Mouse (Mus musculus) midbrain, embryonic 11.5 days (tissue): ENCODE measurements around the gene Cadm2. TPM values are rescaled to one million over a fixed set of nuclear protein-coding genes. Genes with fewer than 3 reads are reported as not detected.
A peak's percentile ranks its signal among the peaks of the same experiment; 100 is the strongest.

Source experiments
- ATAC-seq: fragments of 200-750 bp; cut with Nextera tagmentation; 2 replicates; pipeline ENCODE4 v1.8.0; 2017; ENCODE audit warnings: moderate TSS enrichment, moderate library complexity; ENCODE audit not compliant: low FRiP score
- DNase-seq: peaks from one replicate; pipeline ENCODE4 v3.0.0; 2015; ENCODE audit warnings: low spot score; ENCODE audit errors: missing footprints
- H3K27ac ChIP-seq: fragments of 300-500 bp; sonication (generic); 2 replicates; pipeline ENCODE4 v1.5.1; 2014; ENCODE audit warnings: low read depth, low read length
- H3K27me3 ChIP-seq: fragments of 300-500 bp; sonication (generic); 2 replicates; pipeline ENCODE4 v1.6.1; 2014; ENCODE audit warnings: mild to moderate bottlenecking, low read length, moderate library complexity, mixed read lengths; ENCODE audit not compliant: control insufficient read depth, insufficient read depth
- H3K36me3 ChIP-seq: fragments of 300-500 bp; sonication (generic); 2 replicates; pipeline ENCODE4 v1.6.1; 2014; ENCODE audit warnings: mild to moderate bottlenecking, low read length, moderate library complexity, mixed read lengths; ENCODE audit not compliant: control insufficient read depth, insufficient read depth
- H3K4me1 ChIP-seq: fragments of 300-500 bp; sonication (generic); 2 replicates; pipeline ENCODE4 v1.6.1; 2014; ENCODE audit warnings: low read length; ENCODE audit not compliant: control insufficient read depth, insufficient read depth
- H3K4me2 ChIP-seq: fragments of 300-500 bp; sonication (generic); 2 replicates; pipeline ENCODE4 v1.6.1; 2014; ENCODE audit warnings: mild to moderate bottlenecking, moderate library complexity
- H3K4me3 ChIP-seq: fragments of 300-500 bp; sonication (generic); 2 replicates; pipeline ENCODE4 v1.5.1; 2014; ENCODE audit warnings: low read depth, low read length
- H3K9ac ChIP-seq: fragments of 300-500 bp; sonication (generic); 2 replicates; pipeline ENCODE4 v1.6.1; 2014; ENCODE audit warnings: low read length
- H3K9me3 ChIP-seq: fragments of 300-500 bp; sonication (generic); 2 replicates; pipeline ENCODE4 v1.6.1; 2016; ENCODE audit warnings: low read length; ENCODE audit not compliant: control insufficient read depth
- WGBS: fragments of 180-500 bp; shearing (Covaris S2); extraction: QIAGEN DNeasy Blood & Tissue Kit; methylation state at CpG from one replicate; pipeline ENCODE4 v1.1.7; 2014; 5-methylcytosine and 5-hydroxymethylcytosine counted together
- polyA plus RNA-seq: library from polyadenylated mRNA; unstranded; fragments of >200 nt; fragmentation: Nextera tagmentation; extraction: Ambion mirVana; gene quantifications from 2 replicates; pipeline ENCODE4 v1.2.1, GENCODE M21; 2014

Cadm2 gene
- polyA plus RNA-seq, 1 experiment from 2014 or later, result 2.0 TPM

DNA sequence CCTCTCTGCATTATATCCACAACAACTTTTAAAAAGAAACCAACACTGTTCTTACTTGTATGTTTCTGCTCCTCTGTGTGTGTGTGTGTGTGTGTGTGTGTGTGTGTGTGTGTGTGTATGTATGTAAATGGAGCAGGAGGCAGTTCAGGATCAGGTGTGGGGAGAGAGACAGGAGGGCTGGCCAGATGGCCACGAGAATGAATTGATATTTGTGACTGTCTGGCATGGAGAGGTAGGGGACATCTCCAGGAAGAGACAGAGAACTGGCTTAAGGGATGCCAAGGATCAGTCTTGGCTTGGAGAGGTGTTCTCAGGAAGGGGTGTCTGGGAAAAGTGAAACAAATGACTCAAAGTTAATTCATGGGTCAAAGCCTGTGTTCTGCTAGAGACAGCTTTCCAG, 552.2 kb downstream of the Cadm2 start:
- no peaks in the 10 kb centered on the region for H3K36me3 ChIP-seq
- no peak overlapping the region for H3K27ac ChIP-seq
- H3K9ac ChIP-seq, result no peak overlapping the region
- WGBS, result 50% methylated on average over 1 of the region's 1 CpGs
- H3K9me3 ChIP-seq, result no peaks in the 10 kb centered on the region
- H3K27me3 ChIP-seq, result no peaks in the 10 kb centered on the region
- H3K4me1 ChIP-seq, result no peaks in the 10 kb centered on the region
- H3K4me2 ChIP-seq, result no peak overlapping the region
- DNase-seq (no peak), ATAC-seq (no peak)
- no peak overlapping the region for H3K4me3 ChIP-seq

DNA sequence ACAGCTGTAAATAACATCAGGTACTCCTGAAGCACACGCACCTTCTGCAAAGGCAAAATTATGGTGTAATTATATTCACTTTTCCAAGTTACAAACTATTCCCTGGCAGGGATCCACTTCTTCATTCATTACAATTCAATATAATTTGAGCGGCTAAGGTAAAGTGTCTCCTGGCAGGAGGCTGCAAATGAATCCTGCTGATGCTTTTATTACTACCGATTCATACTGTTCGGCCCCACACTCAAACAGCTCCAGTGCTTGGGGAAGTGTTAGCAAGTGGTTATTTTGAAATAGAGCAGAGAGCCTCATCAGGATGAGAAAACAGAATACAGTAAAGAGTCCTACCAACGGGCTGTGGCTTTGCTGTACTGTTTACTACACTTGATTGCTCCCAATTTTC, 589.8 kb downstream of the Cadm2 start:
- DNase-seq (no peak), ATAC-seq (no peak)
- Histone ChIP-seq H3K27me3 (no peaks in the 10 kb centered on the region), H3K27ac (no peak overlapping the region), H3K4me2 (no peak overlapping the region), H3K9me3 (no peaks in the 10 kb centered on the region), H3K4me1 (no peaks in the 10 kb centered on the region), H3K36me3 (no peaks in the 10 kb centered on the region), H3K9ac (no peak overlapping the region), H3K4me3 (no peak overlapping the region)
- 90% methylated on average over 5 of the region's 5 CpGs for WGBS

DNA sequence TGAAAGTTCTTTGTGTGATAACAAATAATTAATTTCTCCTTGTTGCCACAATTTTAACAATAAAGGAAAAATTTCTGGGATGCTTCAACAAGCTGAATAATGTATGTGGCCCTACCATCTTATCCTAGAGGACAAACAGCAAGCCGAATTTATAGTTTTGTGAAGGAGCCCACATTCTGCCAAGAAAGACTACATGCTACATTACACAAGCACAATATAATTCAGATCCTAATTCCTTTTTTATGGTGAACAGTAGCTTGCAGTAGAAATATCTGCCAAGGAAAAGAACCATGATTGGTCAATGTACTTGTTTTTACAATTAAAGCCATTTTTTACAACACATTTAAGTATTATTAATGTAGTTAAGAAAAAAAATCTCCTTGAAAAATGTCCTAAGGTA, 600.9 kb downstream of the Cadm2 start:
- Histone ChIP-seq H3K27me3 (no peaks in the 10 kb centered on the region), H3K9ac (no peak overlapping the region), H3K4me1 (no peaks in the 10 kb centered on the region), H3K4me3 (no peak overlapping the region), H3K4me2 (no peak overlapping the region), H3K9me3 (no peaks in the 10 kb centered on the region), H3K27ac (no peak overlapping the region), H3K36me3 (no peaks in the 10 kb centered on the region)
- no peak for ATAC-seq
- WGBS, result 88% methylated on average over 1 of the region's 1 CpGs
- no peak for DNase-seq

DNA sequence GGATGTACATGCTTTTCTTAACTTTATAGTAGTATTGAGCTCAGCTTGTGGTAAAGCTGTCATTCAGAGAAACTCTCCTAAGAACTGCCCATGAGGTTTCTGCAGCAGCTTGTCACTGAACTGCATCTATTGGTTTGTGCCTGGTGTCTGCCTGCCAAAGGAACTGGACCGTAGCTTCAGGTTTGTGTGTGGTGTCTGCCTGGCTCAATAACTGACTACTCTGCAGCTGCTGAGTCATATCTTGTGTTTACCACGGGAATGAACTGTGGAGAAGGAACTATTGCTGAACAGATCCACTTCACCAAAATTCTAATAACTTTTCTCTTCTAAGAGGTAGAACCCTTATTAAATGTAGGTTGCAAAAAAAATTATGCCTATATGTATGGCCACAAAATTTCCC, 603.0 kb downstream of the Cadm2 start:
- Histone ChIP-seq H3K4me3 (no peak overlapping the region), H3K27ac (no peak overlapping the region), H3K9ac (no peak overlapping the region), H3K27me3 (no peaks in the 10 kb centered on the region), H3K9me3 (no peaks in the 10 kb centered on the region), H3K4me2 (no peak overlapping the region), H3K36me3 (no peaks in the 10 kb centered on the region), H3K4me1 (no peaks in the 10 kb centered on the region)
- no peak for ATAC-seq
- no peak for DNase-seq
- 81% methylated on average over 2 of the region's 2 CpGs for WGBS

DNA sequence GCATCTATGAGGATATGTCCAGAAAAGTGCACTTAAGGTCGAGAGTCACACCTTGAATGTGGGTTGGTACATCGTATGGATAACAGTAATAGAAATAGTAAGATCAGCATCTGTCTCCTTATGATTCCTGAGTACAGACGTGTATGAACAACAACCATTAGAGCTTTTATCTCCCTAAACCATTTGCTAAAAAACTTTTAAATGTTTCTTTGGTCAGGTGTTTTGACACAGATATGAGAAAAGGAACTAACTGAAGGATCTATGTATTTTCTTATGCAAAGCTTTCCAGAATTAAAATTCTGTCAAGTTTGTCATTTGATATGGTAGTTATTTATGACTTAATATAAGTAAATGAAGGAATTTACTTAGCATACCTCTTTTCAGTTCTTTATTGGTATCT, 617.5 kb downstream of the Cadm2 start:
- no peak overlapping the region for H3K4me2 ChIP-seq
- H3K36me3 ChIP-seq, result no peaks in the 10 kb centered on the region
- no peaks in the 10 kb centered on the region for H3K27me3 ChIP-seq
- H3K4me3 ChIP-seq, result no peak overlapping the region
- no peak for ATAC-seq
- no peaks in the 10 kb centered on the region for H3K9me3 ChIP-seq
- WGBS, result 83% methylated on average over 3 of the region's 3 CpGs
- no peak overlapping the region for H3K27ac ChIP-seq
- DNase-seq, result no peak
- H3K4me1 ChIP-seq, result no peaks in the 10 kb centered on the region
- no peak overlapping the region for H3K9ac ChIP-seq

DNA sequence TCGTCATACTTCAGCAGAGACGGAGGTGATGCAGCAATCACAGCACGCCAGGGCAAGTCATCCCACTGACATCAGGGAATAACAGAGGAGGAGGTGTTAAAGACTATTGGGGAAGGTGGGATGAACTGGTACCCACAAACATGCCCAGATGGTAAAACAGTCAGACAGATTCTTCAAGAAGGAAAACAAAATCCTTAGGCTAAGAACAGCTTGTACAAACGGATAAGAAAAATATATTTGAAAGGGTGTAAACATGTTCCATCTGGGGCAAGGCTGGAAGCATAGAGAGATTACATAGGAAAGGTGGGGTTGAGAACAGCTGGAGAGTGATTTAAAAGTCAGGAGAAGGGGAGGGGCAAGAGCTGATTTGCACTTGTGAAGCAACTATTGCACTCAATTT, 619.0 kb downstream of the Cadm2 start:
- no peak overlapping the region for H3K4me2 ChIP-seq
- no peak for ATAC-seq
- 61% methylated on average over 4 of the region's 4 CpGs for WGBS

DNA sequence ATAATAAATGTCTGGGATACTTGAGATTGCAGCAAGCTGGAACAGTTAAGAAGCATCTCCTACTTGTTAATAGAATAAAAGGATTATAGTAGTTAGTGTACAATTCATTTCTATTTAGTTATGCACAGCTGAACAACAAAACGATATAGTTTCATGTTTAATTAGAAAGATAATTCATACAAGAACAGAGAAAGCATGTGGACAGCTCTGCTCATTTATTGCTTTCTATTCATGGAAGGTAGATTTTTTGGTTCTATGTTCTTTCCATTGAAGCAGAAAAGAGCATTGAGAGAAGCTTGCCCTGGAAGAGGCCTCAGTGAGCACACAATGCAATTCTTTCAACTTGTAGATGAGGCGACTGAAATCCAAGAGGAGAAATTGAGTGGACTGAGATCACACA, 623.2 kb downstream of the Cadm2 start:
- no peak overlapping the region for H3K4me2 ChIP-seq
- no peak for ATAC-seq
- no peak overlapping the region for H3K4me3 ChIP-seq
- no peak overlapping the region for H3K9ac ChIP-seq
- no peak overlapping the region for H3K27ac ChIP-seq
- no peaks in the 10 kb centered on the region for H3K9me3 ChIP-seq
- H3K36me3 ChIP-seq, result no peaks in the 10 kb centered on the region
- no peaks in the 10 kb centered on the region for H3K4me1 ChIP-seq
- H3K27me3 ChIP-seq, result no peaks in the 10 kb centered on the region
- no peak for DNase-seq
- WGBS, result 73% methylated on average over 2 of the region's 2 CpGs

More for the DNA sequence above, 619.0 kb downstream of the Cadm2 start:
- Histone ChIP-seq H3K4me3 (no peak overlapping the region), H3K36me3 (no peaks in the 10 kb centered on the region), H3K9ac (no peak overlapping the region), H3K9me3 (no peaks in the 10 kb centered on the region), H3K4me1 (no peaks in the 10 kb centered on the region), H3K27ac (no peak overlapping the region), H3K27me3 (no peaks in the 10 kb centered on the region)
- DNase-seq, result no peak

DNA sequence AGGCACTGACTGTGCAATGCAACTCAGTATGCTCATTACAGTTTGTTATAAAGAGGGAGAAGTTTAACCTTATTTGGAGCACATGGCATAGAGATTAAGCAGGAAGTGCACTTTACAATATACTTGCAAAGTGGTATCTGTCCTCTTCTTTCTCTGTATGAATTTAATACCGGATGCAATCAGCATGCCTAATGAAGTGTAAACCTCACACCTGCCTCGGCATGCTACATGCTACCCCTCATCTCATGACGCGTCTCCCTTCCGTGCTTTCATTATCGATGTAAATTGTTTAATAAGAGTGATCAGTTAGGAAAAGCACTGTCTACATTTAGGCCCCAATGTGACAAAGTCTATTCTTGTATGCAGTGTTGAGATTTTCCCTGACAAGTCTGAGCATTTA, 633.0 kb downstream of the Cadm2 start:
- no peak for ATAC-seq
- H3K4me3 ChIP-seq, result no peak overlapping the region

DNA sequence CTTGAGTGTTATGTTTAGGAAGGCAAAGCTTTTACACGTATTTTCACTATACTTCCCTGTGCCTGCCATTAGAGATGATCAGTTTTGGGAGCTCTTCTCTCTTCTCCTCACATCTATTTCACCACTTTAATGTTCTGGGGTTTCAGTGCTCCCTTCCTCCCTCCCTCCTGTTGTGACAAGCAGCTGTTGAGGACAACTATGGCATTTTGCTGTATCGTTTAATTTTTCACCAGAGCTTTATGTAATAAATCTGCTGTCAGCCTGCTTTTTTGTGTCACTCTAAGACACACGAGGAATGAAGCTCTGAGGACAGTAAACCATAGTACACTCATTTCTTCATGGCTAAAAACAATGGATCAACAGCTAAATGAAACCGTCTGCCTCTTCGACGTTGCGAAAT, 633.8 kb downstream of the Cadm2 start:
- H3K4me2 ChIP-seq, result no peak overlapping the region

More for the DNA sequence above, 633.0 kb downstream of the Cadm2 start:
- no peaks in the 10 kb centered on the region for H3K36me3 ChIP-seq
- H3K27ac ChIP-seq, result no peak overlapping the region
- no peaks in the 10 kb centered on the region for H3K27me3 ChIP-seq
- no peak overlapping the region for H3K4me2 ChIP-seq
- H3K4me1 ChIP-seq, result no peaks in the 10 kb centered on the region
- no peak for DNase-seq
- H3K9ac ChIP-seq, result no peak overlapping the region
- H3K9me3 ChIP-seq, result no peaks in the 10 kb centered on the region
- WGBS, result 93% methylated on average over 6 of the region's 6 CpGs

DNA sequence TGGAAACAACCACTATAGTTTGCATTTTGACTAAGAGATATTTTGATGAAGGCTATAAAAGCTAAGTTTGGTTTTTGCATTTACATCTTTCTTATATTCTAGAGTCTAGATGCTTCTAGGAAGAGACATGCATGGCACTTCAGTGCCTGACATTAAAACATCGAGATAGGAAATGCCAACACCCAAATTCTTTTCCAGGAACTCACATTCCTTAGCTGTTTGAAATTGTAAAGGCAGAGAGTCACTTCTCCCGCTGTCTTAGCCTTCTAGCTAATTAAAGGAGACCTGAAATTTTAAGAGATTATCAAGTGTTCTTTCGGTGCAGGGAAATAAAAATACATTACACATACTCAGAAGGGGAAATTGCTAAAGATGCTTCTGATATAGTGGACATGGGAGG, 649.8 kb downstream of the Cadm2 start:
- no peak overlapping the region for H3K4me3 ChIP-seq
- ATAC-seq, result no peak
- no peak overlapping the region for H3K27ac ChIP-seq
- no peak overlapping the region for H3K9ac ChIP-seq
- DNase-seq, result no peak
- no peaks in the 10 kb centered on the region for H3K27me3 ChIP-seq
- no peaks in the 10 kb centered on the region for H3K4me1 ChIP-seq
- no peaks in the 10 kb centered on the region for H3K9me3 ChIP-seq
- H3K4me2 ChIP-seq, result no peak overlapping the region
- 76% methylated on average over 3 of the region's 3 CpGs for WGBS
- no peaks in the 10 kb centered on the region for H3K36me3 ChIP-seq

More for the DNA sequence above, 633.8 kb downstream of the Cadm2 start:
- Histone ChIP-seq H3K27ac (no peak overlapping the region), H3K36me3 (no peaks in the 10 kb centered on the region), H3K4me3 (no peak overlapping the region), H3K9me3 (no peaks in the 10 kb centered on the region), H3K4me1 (no peaks in the 10 kb centered on the region), H3K9ac (no peak overlapping the region), H3K27me3 (no peaks in the 10 kb centered on the region)
- 85% methylated on average over 7 of the region's 7 CpGs for WGBS
- no peak for ATAC-seq
- DNase-seq, result peak; percentile 33
